Mouse (Mus musculus) E14TG2a.4 (cell line): ENCODE data around the gene Hoxc5.

ENCODE experiments used
- H3K27me3 ChIP-seq: 2 replicates; pipeline ENCODE4 v1.6.1; 2014; ENCODE audit warnings: low read length, control low read depth; ENCODE audit not compliant: insufficient read depth
- H3K36me3 ChIP-seq: 2 replicates; pipeline ENCODE4 v1.6.1; 2014; ENCODE audit warnings: low read length, control low read depth; ENCODE audit not compliant: insufficient read depth
- H3K4me1 ChIP-seq: replicated peaks from 2 replicates; pipeline ENCODE4 v1.6.1; 2014; ENCODE audit warnings: low read depth, low read length, control low read depth
- H3K4me3 ChIP-seq: replicated peaks from 2 replicates; pipeline ENCODE4 v1.5.1; 2014; ENCODE audit warnings: mild to moderate bottlenecking, low read length
- H3K9me3 ChIP-seq: 2 replicates; pipeline ENCODE4 v1.6.1; 2014; ENCODE audit warnings: low read length, control low read depth
- CTCF ChIP-seq: conservative IDR thresholded peaks from 2 replicates; pipeline ENCODE4 v1.5.1; 2014; ENCODE audit warnings: low read length
- NANOG ChIP-seq: IDR thresholded peaks from 2 replicates; pipeline ENCODE4 v1.6.1; 2014; ENCODE audit warnings: borderline replicate concordance, low read length, mixed read lengths
- POU5F1 ChIP-seq: IDR thresholded peaks from 2 replicates; pipeline ENCODE4 v1.6.1; 2014; ENCODE audit warnings: low read length, borderline replicate concordance

Hoxc5 gene

DNA sequence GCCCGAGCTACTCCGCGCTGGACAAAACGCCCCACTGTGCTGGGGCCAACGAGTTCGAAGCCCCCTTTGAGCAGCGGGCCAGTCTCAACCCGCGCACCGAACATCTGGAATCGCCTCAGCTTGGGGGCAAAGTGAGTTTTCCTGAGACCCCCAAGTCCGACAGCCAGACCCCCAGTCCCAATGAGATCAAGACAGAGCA, at the start of gene Hoxc5:
TSS of gene Hoxc5 (plus strand) at position 132 of the 199 bp plus-strand sequence.
- H3K4me1 ChIP-seq: peaks cover 41% of the 10 kb centered on the region
- no peak for TF ChIP-seq CTCF
- TF ChIP-seq NANOG: no peak
- no peak for TF ChIP-seq POU5F1
- H3K27me3 ChIP-seq: peaks cover 97% of the 10 kb centered on the region
- H3K9me3 ChIP-seq: no peaks in the 10 kb centered on the region
- no peaks in the 10 kb centered on the region for H3K36me3 ChIP-seq
- H3K4me3 ChIP-seq: peak within 1 kb of the TSS; percentile 65

GRCm38 (mm10) chr15:102917972-102918572, 49.2 kb upstream of the Hoxc5 start:
- TF ChIP-seq POU5F1: no peak
- TF ChIP-seq CTCF: no peak
- TF ChIP-seq NANOG: no peak
- Histone ChIP-seq H3K36me3 (no peaks in the 10 kb centered on the region), H3K9me3 (no peaks in the 10 kb centered on the region), H3K4me1 (peaks cover 26% of the 10 kb centered on the region), H3K4me3 (no peak overlapping the region), H3K27me3 (peaks cover 85% of the 10 kb centered on the region)

DNA sequence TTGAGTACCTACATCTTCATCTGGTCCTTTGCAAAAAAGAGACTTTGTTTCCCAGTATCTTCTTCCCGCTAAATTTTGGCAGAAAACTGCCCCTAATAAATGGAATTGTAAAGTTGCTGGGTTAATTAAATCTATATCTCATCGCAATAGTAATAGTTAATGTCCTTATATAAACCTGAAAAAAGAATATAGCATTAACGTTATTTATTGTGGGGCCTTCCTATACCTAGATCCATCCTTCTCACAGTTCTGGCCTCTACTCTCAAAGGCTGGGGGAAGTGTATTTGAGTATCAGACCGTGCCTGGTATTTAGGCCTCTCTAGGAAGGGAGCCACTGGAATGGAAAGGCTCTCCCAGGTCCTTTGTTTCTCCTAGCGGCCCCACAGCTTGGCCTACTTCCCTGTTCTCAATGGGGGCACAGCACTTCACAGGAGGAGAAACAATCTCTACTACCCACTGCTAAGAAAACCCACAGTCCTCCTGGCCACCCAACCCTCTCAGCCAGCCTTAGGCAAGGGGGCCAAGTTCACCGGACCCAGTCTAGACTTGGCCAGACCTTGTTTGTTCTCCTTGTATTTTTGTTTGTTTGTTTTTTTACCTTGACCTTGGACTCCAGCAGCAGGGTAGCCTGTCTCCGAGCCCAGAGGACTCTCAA, 48.5 kb upstream of the Hoxc5 start:
- no peak overlapping the region for H3K4me3 ChIP-seq
- TF ChIP-seq NANOG (no peak), CTCF (no peak), POU5F1 (no peak)
- peaks cover 85% of the 10 kb centered on the region for H3K27me3 ChIP-seq
- no peaks in the 10 kb centered on the region for H3K36me3 ChIP-seq
- no peaks in the 10 kb centered on the region for H3K9me3 ChIP-seq
- H3K4me1 ChIP-seq: peaks cover 21% of the 10 kb centered on the region

DNA sequence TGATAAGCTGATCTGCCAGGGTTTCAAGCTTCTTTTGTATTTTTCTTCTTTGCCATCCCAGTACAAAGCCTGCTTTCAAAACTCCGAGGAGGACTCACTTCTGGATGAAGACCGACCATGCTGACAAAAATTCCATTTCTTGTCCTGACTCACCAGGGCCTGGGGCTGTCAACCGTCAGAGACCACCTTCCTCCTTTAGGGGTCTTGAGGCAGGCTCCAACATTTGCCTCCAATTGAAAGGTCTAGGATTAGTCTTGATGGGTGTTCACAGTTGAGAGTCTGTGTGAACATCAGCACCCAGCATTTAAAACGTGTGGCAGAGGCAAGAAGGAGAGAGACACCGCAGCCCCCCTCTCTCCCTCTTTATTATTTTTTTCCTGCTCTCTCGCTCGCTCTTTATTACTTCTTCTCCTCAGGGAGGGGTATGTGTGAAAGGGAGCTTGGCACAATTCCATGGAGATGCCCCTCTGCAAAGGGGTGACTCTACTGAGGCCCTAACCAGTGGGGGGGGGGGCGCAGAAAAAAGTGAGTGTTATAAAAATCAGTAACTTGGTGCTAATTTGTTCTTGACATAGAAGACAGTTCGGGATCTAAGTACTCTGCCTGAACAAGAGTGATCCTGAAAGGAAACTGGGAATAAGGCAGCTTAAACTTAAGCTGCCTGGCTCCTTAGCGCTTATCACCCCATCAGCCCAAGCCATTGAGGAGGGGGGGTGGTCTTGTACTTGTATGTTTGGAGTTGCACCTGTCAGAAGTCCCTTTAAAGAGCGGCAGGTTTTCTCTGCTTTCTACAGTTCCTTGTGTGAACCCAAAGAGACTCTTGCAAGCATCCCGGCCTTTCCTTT, 47.7 kb upstream of the Hoxc5 start:
- Histone ChIP-seq H3K27me3 (peaks cover 88% of the 10 kb centered on the region), H3K9me3 (no peaks in the 10 kb centered on the region), H3K4me3 (peak overlapping the region; percentile 68), H3K36me3 (no peaks in the 10 kb centered on the region), H3K4me1 (peaks cover 22% of the 10 kb centered on the region)
- TF ChIP-seq CTCF (no peak), POU5F1 (no peak), NANOG (no peak)

GRCm38 (mm10) chr15:102920619-102921018, 46.6 kb upstream of the Hoxc5 start:
- Histone ChIP-seq H3K9me3 (no peaks in the 10 kb centered on the region), H3K4me1 (peaks cover 25% of the 10 kb centered on the region), H3K36me3 (no peaks in the 10 kb centered on the region), H3K27me3 (peaks cover 88% of the 10 kb centered on the region), H3K4me3 (peak overlapping the region; percentile 68)
- no peak for TF ChIP-seq CTCF
- no peak for TF ChIP-seq NANOG
- TF ChIP-seq POU5F1: no peak

DNA sequence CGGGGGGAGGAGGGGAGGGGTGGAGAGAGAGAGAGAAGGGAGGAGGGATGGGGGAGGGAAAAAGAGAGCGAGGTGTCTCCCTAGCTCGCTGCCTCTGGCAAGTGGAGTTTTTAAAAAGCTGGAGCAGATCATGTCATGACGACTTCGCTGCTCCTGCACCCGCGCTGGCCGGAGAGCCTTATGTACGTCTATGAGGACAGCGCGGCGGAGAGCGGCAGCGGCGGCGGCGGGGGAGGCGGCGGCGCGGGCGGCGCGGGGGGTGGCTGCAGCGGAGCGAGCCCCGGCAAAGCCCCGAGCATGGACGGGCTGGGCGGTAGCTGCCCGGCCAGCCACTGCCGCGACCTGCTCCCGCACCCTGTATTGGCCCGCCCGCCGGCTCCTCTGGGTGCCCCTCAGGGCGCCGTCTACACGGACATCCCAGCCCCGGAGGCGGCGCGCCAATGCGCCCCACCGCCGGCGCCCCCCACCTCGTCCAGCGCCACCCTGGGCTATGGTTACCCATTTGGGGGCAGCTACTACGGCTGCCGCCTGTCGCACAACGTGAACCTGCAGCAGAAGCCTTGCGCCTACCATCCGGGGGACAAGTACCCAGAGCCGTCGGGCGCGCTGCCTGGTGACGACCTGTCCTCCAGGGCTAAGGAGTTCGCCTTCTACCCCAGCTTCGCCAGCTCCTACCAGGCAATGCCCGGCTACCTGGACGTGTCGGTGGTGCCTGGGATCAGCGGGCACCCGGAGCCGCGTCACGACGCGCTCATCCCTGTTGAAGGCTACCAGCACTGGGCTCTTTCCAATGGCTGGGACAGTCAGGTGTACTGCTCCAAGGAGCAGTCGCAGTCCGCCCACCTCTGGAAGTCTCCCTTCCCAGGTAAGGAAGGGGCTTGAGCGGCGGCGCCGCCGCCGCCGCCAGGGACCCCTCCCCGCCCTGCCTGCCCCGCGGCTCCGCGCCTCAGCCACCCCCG, 45.9 kb upstream of the Hoxc5 start, which contains the start of gene Hoxc13:
TSS of gene Hoxc13 (plus strand) at position 51 of the 959 bp plus-strand sequence.
- Histone ChIP-seq H3K4me1 (peaks cover 29% of the 10 kb centered on the region), H3K9me3 (no peaks in the 10 kb centered on the region), H3K27me3 (peaks cover 88% of the 10 kb centered on the region), H3K36me3 (no peaks in the 10 kb centered on the region), H3K4me3 (peak within 1 kb of the TSS; percentile 84)
- TF ChIP-seq CTCF (no peak), POU5F1 (no peak), NANOG (no peak)

DNA sequence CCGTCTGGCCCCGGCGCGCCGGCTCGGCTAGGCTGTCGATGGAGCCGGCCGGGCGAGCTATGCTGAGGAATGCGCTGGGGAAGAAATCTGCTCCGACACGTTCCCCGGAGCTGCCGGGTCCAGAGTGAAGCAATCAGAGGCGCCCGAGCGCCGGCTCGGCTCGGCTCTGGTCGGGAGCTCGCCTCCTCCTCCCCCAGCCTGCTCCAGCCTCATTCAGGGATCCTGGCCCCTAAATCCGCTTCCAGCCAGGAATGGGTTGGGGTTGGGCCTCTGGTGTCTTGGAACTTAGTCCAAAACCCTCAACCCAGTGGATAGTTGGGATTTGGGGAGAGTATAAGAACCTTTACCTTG, 45.3 kb upstream of the Hoxc5 start:
- Histone ChIP-seq H3K9me3 (no peaks in the 10 kb centered on the region), H3K4me1 (peaks cover 35% of the 10 kb centered on the region), H3K36me3 (no peaks in the 10 kb centered on the region), H3K4me3 (peak overlapping the region; percentile 84), H3K27me3 (peaks cover 87% of the 10 kb centered on the region)
- TF ChIP-seq NANOG (no peak), POU5F1 (no peak), CTCF (no peak)
